Mouse (Mus musculus): ENCODE measurements around the gene Olfr543.

DNA sequence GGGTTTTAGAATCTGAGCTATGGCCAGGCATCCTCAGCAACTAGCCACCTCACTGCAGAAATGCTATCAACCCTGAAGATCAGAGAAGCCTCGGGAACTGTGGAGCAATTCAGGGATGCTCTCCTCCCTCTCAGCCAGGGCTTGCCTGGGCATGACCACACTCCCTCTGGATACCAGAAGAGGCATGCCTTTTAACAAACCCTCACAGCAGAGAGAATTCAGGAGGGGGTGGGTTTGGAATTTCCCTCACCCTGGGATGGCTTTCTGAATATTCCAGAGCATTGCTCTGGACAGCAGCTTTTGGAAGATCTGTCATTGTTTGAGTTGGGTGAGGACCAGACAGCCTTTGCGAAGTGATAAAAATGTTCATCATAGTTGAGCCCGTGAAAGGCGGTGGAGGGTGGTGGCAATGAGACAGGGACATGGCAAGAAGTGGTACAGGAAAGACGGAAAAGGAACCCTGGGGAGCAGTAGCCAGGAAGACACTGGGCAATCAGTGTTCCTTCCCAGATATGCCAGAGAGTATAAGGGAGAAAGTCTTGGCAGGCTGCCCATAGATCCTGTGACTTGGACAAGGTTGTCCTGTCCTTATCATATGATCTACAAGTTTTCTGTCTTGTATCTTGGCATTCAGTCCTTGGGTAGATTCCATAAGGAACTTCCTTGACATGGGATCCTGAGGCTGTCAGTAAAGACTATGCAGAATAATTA lies 2.0 kb downstream of the Olfr543 start:
- TF ChIP-seq CTCF (IDR thresholded peaks at IDR 0.05; ENCODE audit: extremely low read depth, insufficient read depth, low read length) = no peak
- no peak for TF ChIP-seq POLR2A (IDR thresholded peaks at IDR 0.05; ENCODE audit: extremely low read depth, insufficient read depth, low read length)
